Mouse (Mus musculus): Measurements from ENCODE around the gene Dmxl2. TPM values are rescaled to one million over a fixed set of nuclear protein-coding genes. Genes with fewer than 3 reads are reported as not detected.

Gene Dmxl2
- polyA plus RNA-seq (2012; rRNA removed; ENCODE audit: low replicate concordance): 7.4 and 8.8 TPM in 2 replicates

DNA sequence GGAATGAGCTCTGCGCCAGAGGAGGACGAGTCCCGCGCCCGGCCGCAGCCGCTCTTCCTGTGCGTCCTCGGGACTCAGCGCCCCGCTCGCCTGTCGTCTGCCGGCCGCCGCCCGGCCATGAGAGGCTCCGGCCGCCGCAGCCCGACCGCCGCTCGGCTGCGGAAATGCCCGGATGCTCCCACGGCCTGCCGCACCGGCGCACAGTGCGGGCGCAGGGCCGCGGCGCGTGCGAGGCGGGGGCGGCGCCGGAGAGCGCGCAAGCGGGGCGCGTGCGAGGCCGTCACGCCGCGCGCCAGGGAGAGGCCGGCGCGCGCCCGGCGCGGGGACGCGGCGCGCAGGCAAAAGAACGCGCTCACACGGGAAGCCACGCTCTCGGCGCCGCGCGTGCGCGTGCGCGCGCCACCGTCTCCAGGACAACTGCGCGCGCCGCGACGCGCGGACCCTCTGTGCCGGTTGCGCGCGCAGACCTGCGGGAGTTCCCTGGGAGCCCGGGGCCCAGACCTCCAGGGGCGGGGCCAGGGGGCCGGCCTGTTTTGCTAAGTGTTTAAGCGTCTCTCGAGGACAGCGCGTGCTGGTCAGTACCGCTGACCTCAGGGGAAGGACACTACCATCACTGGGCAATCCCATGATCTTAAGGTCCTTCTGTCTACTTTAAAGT is at the start of gene Dmxl2:
TSS of gene Dmxl2 (minus strand) at position 174 of the 658 bp plus-strand sequence.

DNA sequence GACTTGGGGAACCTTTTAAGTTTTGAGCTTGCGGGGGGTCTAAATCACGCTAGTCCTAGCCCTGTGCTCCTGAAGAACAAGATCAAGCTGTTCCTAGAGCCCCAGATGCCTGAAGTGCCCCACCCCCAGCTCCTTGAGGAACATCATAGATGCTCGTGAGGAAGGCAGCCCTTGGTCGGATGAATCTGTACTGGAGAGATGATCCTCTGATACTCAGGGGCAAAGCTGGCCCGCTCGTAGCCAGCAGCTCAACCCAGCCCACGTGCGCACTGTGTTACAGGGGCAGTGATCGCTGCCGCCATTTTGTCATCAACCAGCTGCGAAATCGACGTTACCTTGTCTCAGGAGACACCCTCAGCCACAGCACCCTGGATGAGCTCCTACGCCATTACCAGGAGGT is 37.3 kb upstream of the Dmxl2 start, which contains the start of gene Sh2d7:
TSS of gene Sh2d7 (plus strand) at position 301 of the 400 bp plus-strand sequence.

Other genes with a start within 250 kb of the Dmxl2 start
- gene Cyp19a1, start 233.5 kb downstream of the Dmxl2 start, polyA plus RNA-seq (2012; rRNA removed; ENCODE audit: low replicate concordance): not detected in 2 replicates
- gene Gldn, start 215.1 kb downstream of the Dmxl2 start, polyA plus RNA-seq (2012; rRNA removed; ENCODE audit: low replicate concordance): 0.15 and 0.16 TPM in 2 replicates
- not detected in 2 replicates for gene Sh2d7, start 37.4 kb upstream of the Dmxl2 start, polyA plus RNA-seq (2012; rRNA removed; ENCODE audit: low replicate concordance)
- gene Cib2, start 58.6 kb upstream of the Dmxl2 start, polyA plus RNA-seq (2012; rRNA removed; ENCODE audit: low replicate concordance): 40.1 and 141 TPM in 2 replicates
- gene Idh3a, start 84.7 kb upstream of the Dmxl2 start, polyA plus RNA-seq (2012; rRNA removed; ENCODE audit: low replicate concordance): 95.3 and 205 TPM in 2 replicates
- gene Acsbg1, start 160.2 kb upstream of the Dmxl2 start, polyA plus RNA-seq (2012; rRNA removed; ENCODE audit: low replicate concordance): 0.62 and 0.77 TPM in 2 replicates
- gene Dnaja4, start 197.2 kb upstream of the Dmxl2 start, polyA plus RNA-seq (2012; rRNA removed; ENCODE audit: low replicate concordance): 11.0 and 14.3 TPM in 2 replicates
- gene Wdr61, start 232.9 kb upstream of the Dmxl2 start, polyA plus RNA-seq (2012; rRNA removed; ENCODE audit: low replicate concordance): 37.8 and 40.8 TPM in 2 replicates